Mouse (Mus musculus): ENCODE results near the gene Adgrl3.

GRCm38 (mm10) chr5:81225486-81225885, 205.5 kb downstream of the Adgrl3 start:
- TF ChIP-seq CTCF (IDR thresholded peaks at IDR 0.05; ENCODE audit: low read depth) (no peak), EP300 (IDR thresholded peaks at IDR 0.05; ENCODE audit: low read depth) (no peak)

All from heart, postnatal 0 days (tissue).